Mouse (Mus musculus) myocyte (in vitro differentiated cells): ENCODE data around the gene Cilp2.

Experiments used
- MAX ChIP-seq: IDR thresholded peaks from one replicate; pipeline ENCODE4 v1.6.1; 2011; ENCODE audit warnings: low read depth, mild to moderate bottlenecking, control low read depth
- MYOD1 ChIP-seq, 3 experiments: IDR thresholded peaks; one replicate each; pipeline ENCODE4 v1.6.1; 2011; ENCODE audit warnings: control low read depth in 2 of 3, low read depth in 2 of 3, mild to moderate bottlenecking in 2 of 3, moderate library complexity in 1 of 3; ENCODE audit not compliant: insufficient read length in 2 of 3, control insufficient read depth in 1 of 3
- POLR2A ChIP-seq: IDR thresholded peaks from one replicate; pipeline ENCODE4 v1.6.1; 2011; ENCODE audit warnings: low read depth, mild to moderate bottlenecking, control low read depth, moderate library complexity; ENCODE audit not compliant: insufficient read length
- USF1 ChIP-seq: IDR thresholded peaks from one replicate; pipeline ENCODE4 v1.6.1; 2011; ENCODE audit warnings: low read depth, mild to moderate bottlenecking, control low read depth, moderate library complexity

DNA sequence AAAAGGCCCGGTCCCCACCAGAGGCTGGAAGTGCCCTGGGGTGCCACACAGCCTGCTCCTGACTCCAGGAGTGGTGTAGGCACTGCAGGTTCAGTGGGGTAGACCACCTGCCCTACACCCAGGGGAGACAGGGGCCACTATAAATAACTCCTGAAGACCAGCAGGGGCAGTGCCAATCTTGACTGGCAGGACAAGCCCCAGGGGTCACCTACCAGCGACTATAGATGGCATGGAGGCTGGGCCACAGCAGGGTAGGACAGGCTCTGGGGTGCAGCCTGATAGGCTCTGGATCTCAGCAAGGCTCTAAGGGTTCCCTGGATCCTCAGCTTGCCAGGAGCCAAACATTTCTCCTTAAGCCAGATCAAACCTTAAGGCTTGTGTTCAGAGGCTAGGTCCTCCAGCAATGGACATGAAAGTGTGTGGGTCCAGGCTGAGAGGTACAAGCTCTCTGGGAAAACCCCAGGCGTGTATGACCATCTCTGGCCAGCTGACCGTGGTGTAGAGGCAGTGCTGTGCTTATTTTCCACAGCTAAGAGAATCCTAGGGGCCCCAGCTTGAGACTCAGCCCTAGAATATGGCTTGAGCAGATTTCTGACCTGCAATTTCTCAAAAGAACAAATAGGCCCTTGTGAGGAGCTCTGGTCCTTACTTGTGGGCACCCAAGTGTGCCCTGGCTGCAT, 8.4 kb upstream of the Cilp2 start:
- TF ChIP-seq MAX = no peak
- no peak for TF ChIP-seq USF1
- TF ChIP-seq POLR2A = no peak
- no peak for TF ChIP-seq MYOD1 (IDR thresholded peaks at IDR 0.05; ENCODE audit: control insufficient read depth in 1 of 3, insufficient read length in 2 of 3, low read depth in 2 of 3)
